In genomic region chr5:72702202-72702601, GRCm38 (mm10) we compare ENCODE assay signal across 21 mouse cellular contexts. TPM values are rescaled to one million over a fixed set of nuclear protein-coding genes. Genes with fewer than 3 reads are reported as not detected.
"Had no signal": no experiment of that assay in that cellular context is flagged by ENCODE, and none has a peak within 500 bp of the region (broad histone marks: within the 10 kb centered on the region; RNA-seq: fewer than 3 reads in every experiment).

No protein-coding gene starts in this region.

- ATAC-seq: liver, postnatal 0 days; midbrain, embryonic 13.5 days had no signal

- H3K9me3 ChIP-seq: limb, embryonic 15.5 days; liver, embryonic 13.5 days; midbrain, embryonic 13.5 days; neural tube, embryonic 15.5 days had no signal

- H3K27ac ChIP-seq: limb, embryonic 15.5 days; liver, embryonic 13.5 days; midbrain, embryonic 13.5 days; neural tube, embryonic 15.5 days had no signal

- H3K4me3 ChIP-seq: limb, embryonic 15.5 days; liver, embryonic 13.5 days; midbrain, embryonic 13.5 days; myocyte; neural tube, embryonic 15.5 days had no signal

- H3K4me1 ChIP-seq: liver, embryonic 13.5 days had no signal

- H3K27me3 ChIP-seq: limb, embryonic 15.5 days; liver, embryonic 13.5 days; midbrain, embryonic 13.5 days; neural tube, embryonic 15.5 days had no signal

- H3K4me2 ChIP-seq: limb, embryonic 15.5 days; liver, embryonic 13.5 days; midbrain, embryonic 13.5 days; neural tube, embryonic 15.5 days had no signal

- H3K36me3 ChIP-seq: limb, embryonic 15.5 days; liver, embryonic 13.5 days; midbrain, embryonic 13.5 days; neural tube, embryonic 15.5 days had no signal

- H3K9ac ChIP-seq: limb, embryonic 15.5 days; liver, embryonic 13.5 days; liver, postnatal 0 days; midbrain, embryonic 13.5 days; neural tube, embryonic 15.5 days had no signal

- DNase-seq: kidney, adult 11 months; kidney, adult 9 months; kidney, postnatal 10 days; liver, embryonic 13.5 days; liver, postnatal 0 days; right cerebral cortex, adult 18-20 months; right cerebral cortex, postnatal 25 days; spleen, adult 18-20 months; thymus, adult 18-20 months had no signal

RNA-seq across cellular contexts. Expression of gene Txk, which starts 50.4 kb away (rescaled TPM):
- total RNA-seq: layer of hippocampus, postnatal 14 days had no signal
- polyA plus RNA-seq: liver, embryonic 13.5 days; neural tube, embryonic 11.5 days had no signal

RNA-seq across cellular contexts. Expression of gene Nipal1, which starts 54.6 kb away (rescaled TPM):
- total RNA-seq: layer of hippocampus, adult 8-10 months; layer of hippocampus, postnatal 14 days; left cerebral cortex, adult 18-20 months; left cerebral cortex, postnatal 14 days had no signal

RNA-seq across cellular contexts. Expression of gene Cnga1, which starts 58.1 kb away (rescaled TPM):
- total RNA-seq: layer of hippocampus, adult 8-10 months; layer of hippocampus, postnatal 14 days; left cerebral cortex, adult 18-20 months; left cerebral cortex, postnatal 14 days; megakaryocyte-erythroid progenitor cell, adult 5-6 weeks had no signal
- polyA plus RNA-seq: limb, embryonic 15.5 days; liver, embryonic 13.5 days; liver, postnatal 0 days; lung, embryonic 16.5 days; midbrain, embryonic 13.5 days; myocyte; neural tube, embryonic 11.5 days; stomach, embryonic 14.5 days had no signal
